Mouse (Mus musculus) olfactory bulb, adult 2 months (tissue): ENCODE results near the gene Pkmyt1.

Experiments
- CTCF ChIP-seq: fragments of 200-500 bp; IDR thresholded peaks from 2 replicates; pipeline ENCODE4 v1.5.1; 2012; ENCODE audit warnings: low read depth, mild to moderate bottlenecking, low read length, moderate library complexity; ENCODE audit not compliant: insufficient read depth
- POLR2A ChIP-seq: fragments of 200-500 bp; IDR thresholded peaks from 2 replicates; pipeline ENCODE4 v1.6.1; 2012; ENCODE audit warnings: mild to moderate bottlenecking, low read depth, low read length, moderate library complexity; ENCODE audit not compliant: insufficient read depth

DNA sequence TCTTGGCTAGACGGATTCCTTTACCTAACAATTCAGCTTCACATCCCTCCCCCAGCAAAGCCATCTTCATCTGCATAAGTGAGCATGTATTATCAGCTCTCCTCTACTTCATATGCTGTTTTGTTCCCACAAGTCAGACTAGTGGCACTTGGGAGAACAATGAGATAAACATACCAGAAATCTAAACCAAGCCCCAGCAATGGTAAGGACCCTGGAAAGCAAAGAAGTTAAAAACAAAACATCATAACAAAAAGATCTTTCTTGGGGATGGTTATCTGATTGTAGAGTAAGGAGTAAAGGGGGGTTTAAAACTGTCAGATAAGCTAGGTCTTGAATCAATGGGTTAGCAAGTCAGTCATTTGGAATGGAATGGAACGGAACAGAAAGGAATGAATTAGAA, 44.4 kb downstream of the Pkmyt1 start:
- TF ChIP-seq CTCF (no peak), POLR2A (no peak)
